Mouse (Mus musculus): ENCODE measurements around the gene Fam160a2.

- TF ChIP-seq CTCF (IDR thresholded peaks at IDR 0.05; ENCODE audit: extremely low read depth, insufficient read depth, low read length) = no peak
- TF ChIP-seq POLR2A (IDR thresholded peaks at IDR 0.05; ENCODE audit: extremely low read depth, insufficient read depth, low read length) = no peak
These were observed 38.1 kb downstream of the Fam160a2 start for GRCm38 (mm10) chr7:105361713-105362112.
